Mouse (Mus musculus) bone marrow, adult 2 months (tissue): ENCODE measurements around the gene Crygf.

ENCODE experiments used
- CTCF ChIP-seq: fragments of 200-500 bp; IDR thresholded peaks from 2 replicates; pipeline ENCODE4 v1.5.1; 2011; ENCODE audit warnings: low read length, control low read depth; ENCODE audit not compliant: control insufficient read depth, insufficient read depth
- POLR2A ChIP-seq: fragments of 200-500 bp; IDR thresholded peaks from 2 replicates; pipeline ENCODE4 v1.6.1; 2011; ENCODE audit warnings: low read depth, mild to moderate bottlenecking, control low read depth, low read length, borderline replicate concordance; ENCODE audit not compliant: control insufficient read depth

DNA sequence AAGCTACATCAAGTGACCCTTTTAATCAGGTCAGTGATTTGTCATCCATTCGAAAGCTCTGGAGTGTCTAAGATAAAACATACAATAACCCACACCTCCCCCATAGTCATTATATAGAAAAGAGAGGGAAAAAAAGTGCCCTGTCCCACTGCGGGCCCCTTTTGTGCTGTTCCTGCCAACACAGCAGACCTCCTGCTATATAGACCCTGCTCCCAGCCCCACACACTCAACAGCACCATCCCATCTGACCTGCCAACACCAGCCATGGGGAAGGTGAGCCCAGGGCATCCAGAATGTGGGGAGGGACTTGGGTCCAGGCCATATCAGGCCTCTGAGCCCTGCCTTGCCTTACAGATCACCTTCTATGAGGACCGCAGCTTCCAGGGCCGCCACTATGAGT, at the start of gene Crygf:
- TF ChIP-seq CTCF (no peak), POLR2A (no peak)
